Mouse (Mus musculus) MEL (cell line): Measurements from ENCODE around the gene Jam2. TPM values are rescaled to one million over a fixed set of nuclear protein-coding genes. Genes with fewer than 3 reads are reported as not detected.

Experiments used
- DNase-seq: peaks from one replicate; pipeline ENCODE4 v3.0.0; 2011; ENCODE audit warnings: low read depth, low spot score
- H3K27ac ChIP-seq: 2 replicates; pipeline ENCODE4 v1.5.1; 2012; ENCODE audit warnings: low read depth, mild to moderate bottlenecking, control low read depth, low read length, moderate library complexity; ENCODE audit not compliant: control insufficient read depth
- H3K27me3 ChIP-seq, 2 experiments: fragments of 150-350 bp in 1 of 2; sonication (generic) in 1 of 2; 2 replicates each; pipeline ENCODE4 v1.6.1; 2012; ENCODE audit warnings: low read length in 2 of 2, mild to moderate bottlenecking in 2 of 2, improper control_type of control experiment in 1 of 2, moderate library complexity in 1 of 2; ENCODE audit not compliant: insufficient read depth in 2 of 2, control insufficient read depth in 1 of 2
- H3K36me3 ChIP-seq, 2 experiments: 2 replicates each; pipeline ENCODE4 v1.6.1; 2012 to 2014; ENCODE audit warnings: low read length in 2 of 2, improper control_type of control experiment in 1 of 2, inconsistent platforms in 1 of 2, mild to moderate bottlenecking in 1 of 2; ENCODE audit not compliant: insufficient read depth in 2 of 2, control insufficient read depth in 1 of 2
- H3K4me1 ChIP-seq, 2 experiments: fragments of 150-350 bp in 1 of 2; sonication (generic) in 1 of 2; 2 replicates each; pipeline ENCODE4 v1.6.1; 2012; ENCODE audit warnings: low read length in 2 of 2, improper control_type of control experiment in 1 of 2, mild to moderate bottlenecking in 1 of 2; ENCODE audit not compliant: insufficient read depth in 2 of 2, control insufficient read depth in 1 of 2
- H3K4me3 ChIP-seq, 2 experiments: fragments of 150-350 bp in 1 of 2; sonication (generic) in 1 of 2; 2 replicates each; pipeline ENCODE4 v1.5.1; 2012; ENCODE audit warnings: low read depth in 2 of 2, low read length in 2 of 2, mild to moderate bottlenecking in 2 of 2, moderate library complexity in 2 of 2, control low read depth in 1 of 2, improper control_type of control experiment in 1 of 2; ENCODE audit not compliant: control insufficient read depth in 1 of 2, insufficient read depth in 1 of 2
- H3K79me2 ChIP-seq: 2 replicates; pipeline ENCODE4 v1.6.1; 2012; ENCODE audit warnings: mild to moderate bottlenecking, low read length, moderate library complexity; ENCODE audit not compliant: control insufficient read depth, poor library complexity, insufficient read depth
- H3K9ac ChIP-seq: 2 replicates; pipeline ENCODE4 v1.6.1; 2012; ENCODE audit warnings: low read depth, mild to moderate bottlenecking, control low read depth, low read length, moderate library complexity; ENCODE audit not compliant: control insufficient read depth, poor library complexity, severe bottlenecking
- H3K9me3 ChIP-seq: fragments of 150-350 bp; sonication (generic); replicated peaks from 2 replicates; pipeline ENCODE4 v1.6.1; 2012; ENCODE audit warnings: mild to moderate bottlenecking, low read length, improper control_type of control experiment, moderate library complexity; ENCODE audit not compliant: insufficient read depth
- BHLHE40 ChIP-seq: IDR thresholded peaks from 2 replicates; pipeline ENCODE4 v1.6.1; 2012; ENCODE audit warnings: low read depth, mild to moderate bottlenecking, inconsistent platforms, low read length, improper control_type of control experiment, borderline replicate concordance
- CHD1 ChIP-seq: IDR thresholded peaks from 2 replicates; pipeline ENCODE4 v1.6.1; 2012; ENCODE audit warnings: low read depth, mild to moderate bottlenecking, inconsistent platforms, low read length, improper control_type of control experiment
- EP300 ChIP-seq, 2 experiments: IDR thresholded peaks; 2 replicates each; pipeline ENCODE4 v1.6.1; 2011; ENCODE audit warnings: improper control_type of control experiment in 2 of 2, low read length in 2 of 2, low read depth in 1 of 2, mild to moderate bottlenecking in 1 of 2
- ETS1 ChIP-seq: IDR thresholded peaks from 2 replicates; pipeline ENCODE4 v1.6.1; 2012; ENCODE audit warnings: low read depth, mild to moderate bottlenecking, inconsistent platforms, low read length, improper control_type of control experiment, moderate library complexity
- HCFC1 ChIP-seq: IDR thresholded peaks from 2 replicates; pipeline ENCODE4 v1.6.1; 2012; ENCODE audit warnings: low read depth, mild to moderate bottlenecking, inconsistent platforms, low read length, improper control_type of control experiment, moderate library complexity
- KAT2A ChIP-seq: conservative IDR thresholded peaks from 2 replicates; pipeline ENCODE4 v1.6.1; 2012; ENCODE audit warnings: low read depth, low read length, improper control_type of control experiment, inconsistent platforms
- MAFK ChIP-seq: IDR thresholded peaks from 2 replicates; pipeline ENCODE4 v1.6.1; 2011; ENCODE audit warnings: low read depth, mild to moderate bottlenecking, low read length, improper control_type of control experiment, borderline replicate concordance
- MXI1 ChIP-seq: IDR thresholded peaks from 2 replicates; pipeline ENCODE4 v1.6.1; 2011; ENCODE audit warnings: mild to moderate bottlenecking, low read depth, low read length, improper control_type of control experiment
- MYC ChIP-seq: IDR thresholded peaks from 2 replicates; pipeline ENCODE4 v1.6.1; 2011; ENCODE audit warnings: low read depth, mild to moderate bottlenecking, low read length, improper control_type of control experiment, moderate library complexity
- POLR2A ChIP-seq, 2 experiments: IDR thresholded peaks; 2 replicates each; pipeline ENCODE4 v1.6.1; 2011 to 2012; ENCODE audit warnings: low read length in 2 of 2, mild to moderate bottlenecking in 2 of 2, control low read depth in 1 of 2, improper control_type of control experiment in 1 of 2, low read depth in 1 of 2, moderate library complexity in 1 of 2; ENCODE audit not compliant: control insufficient read depth in 1 of 2, insufficient read depth in 1 of 2, poor library complexity in 1 of 2
- POLR2AphosphoS2 ChIP-seq: IDR thresholded peaks from 2 replicates; pipeline ENCODE4 v1.6.1; 2011; ENCODE audit warnings: low read length, improper control_type of control experiment
- POLR2AphosphoS5 ChIP-seq: IDR thresholded peaks from 2 replicates; pipeline ENCODE4 v1.6.1; 2012; ENCODE audit warnings: low read depth, borderline replicate concordance, mild to moderate bottlenecking, inconsistent platforms, low read length, moderate library complexity, mixed read lengths
- RAD21 ChIP-seq: IDR thresholded peaks from 2 replicates; pipeline ENCODE4 v1.6.1; 2011; ENCODE audit warnings: mild to moderate bottlenecking, low read depth, low read length, improper control_type of control experiment
- RCOR1 ChIP-seq: IDR thresholded peaks from 2 replicates; pipeline ENCODE4 v1.6.1; 2012; ENCODE audit warnings: low read depth, mild to moderate bottlenecking, inconsistent platforms, low read length, improper control_type of control experiment
- TBP ChIP-seq: IDR thresholded peaks from 2 replicates; pipeline ENCODE4 v1.8.0; 2011; ENCODE audit warnings: low read depth, low read length, improper control_type of control experiment
- USF1 ChIP-seq: IDR thresholded peaks from 2 replicates; pipeline ENCODE4 v1.6.1; 2014; ENCODE audit warnings: low read depth, mild to moderate bottlenecking, inconsistent platforms, low read length, improper control_type of control experiment, moderate library complexity
- ZC3H11A ChIP-seq: IDR thresholded peaks from 2 replicates; pipeline ENCODE4 v1.6.1; 2012; ENCODE audit warnings: low read depth, mild to moderate bottlenecking, inconsistent platforms, low read length, improper control_type of control experiment
- ZMIZ1 ChIP-seq: IDR thresholded peaks from 2 replicates; pipeline ENCODE4 v1.6.1; 2012; ENCODE audit warnings: low read depth, mild to moderate bottlenecking, inconsistent platforms, low read length, improper control_type of control experiment, moderate library complexity
- polyA plus RNA-seq, 2 experiments: library from polyadenylated mRNA; stranded (reverse) in 1 of 2; unstranded in 1 of 2; fragments of >175 nt in 1 of 2; fragments of >200 nt in 1 of 2; gene quantifications; 2 replicates each; pipeline versions ENCODE4 v1.2.1 to v1.2.4; 2012; ENCODE audit warnings: low replicate concordance in 2 of 2, low read depth in 1 of 2; ENCODE audit not compliant: insufficient read length in 2 of 2, insufficient read depth in 1 of 2, missing spikeins in 1 of 2
- total RNA-seq: library from RNA; depleted of rRNA; stranded (reverse); fragments of 300-350 nt; gene quantifications from 2 replicates; pipeline ENCODE4 v1.2.3, GENCODE M21; 2012

The Jam2 gene
- total and polyA plus RNA-seq, 3 experiments, result 0.01 to 0.04 TPM; not detected in 1

GRCm38 (mm10) chr16:84796678-84797077 is 22.8 kb downstream of the Jam2 start:
- DNase-seq, result no peak
- no peak overlapping the region for H3K4me3 ChIP-seq
- TF ChIP-seq BHLHE40 (no peak), POLR2AphosphoS2 (no peak), ETS1 (no peak), MXI1 (no peak), USF1 (no peak), POLR2AphosphoS5 (no peak), MYC (no peak), ZC3H11A (no peak), HCFC1 (no peak), KAT2A (no peak), TBP (no peak), ZMIZ1 (no peak), RCOR1 (no peak), POLR2A (IDR thresholded peaks at IDR 0.05; ENCODE audit: control insufficient read depth in 1 of 2, insufficient read depth in 1 of 2, low read depth in 1 of 2, low read length in 2 of 2, poor library complexity in 1 of 2) (no peak), MAFK (no peak), RAD21 (no peak), CHD1 (no peak), EP300 (IDR thresholded peaks at IDR 0.05; ENCODE audit: low read depth in 1 of 2, low read length in 2 of 2) (no peak)
- TF ChIP-seq, all 39 proteins: peak for 0
- H3K79me2 ChIP-seq, result no peaks in the 10 kb centered on the region
- H3K9me3 ChIP-seq, result no peaks in the 10 kb centered on the region
- no peaks in the 10 kb centered on the region for H3K4me1 ChIP-seq
- no peak overlapping the region for H3K9ac ChIP-seq
- no peak overlapping the region for H3K27ac ChIP-seq
- peaks cover 0 to under 1% of the 10 kb centered on the region in 2 experiments; a peak in 1 of 4 replicates for H3K36me3 ChIP-seq
- no peaks in the 10 kb centered on the region for H3K27me3 ChIP-seq

GRCm38 (mm10) chr16:84800038-84800437 is 26.1 kb downstream of the Jam2 start:
- H3K79me2 ChIP-seq, result no peaks in the 10 kb centered on the region
- no peaks in the 10 kb centered on the region for H3K27me3 ChIP-seq
- H3K9me3 ChIP-seq, result no peaks in the 10 kb centered on the region
- no peak overlapping the region for H3K27ac ChIP-seq
- no peak overlapping the region for H3K9ac ChIP-seq
- no peak for TF ChIP-seq EP300 (IDR thresholded peaks at IDR 0.05; ENCODE audit: low read depth in 1 of 2, low read length in 2 of 2)
- TF ChIP-seq, all 39 proteins: peak for 0
- H3K36me3 ChIP-seq, result peaks cover 0 to 7% of the 10 kb centered on the region in 2 experiments; a peak in 2 of 4 replicates
- peaks cover 0 to 9% of the 10 kb centered on the region in 2 experiments; a peak in 2 of 4 replicates for H3K4me1 ChIP-seq
- H3K4me3 ChIP-seq, result no peak overlapping the region
- DNase-seq, result no peak
